Mouse (Mus musculus): ENCODE measurements around the gene Cpa1. TPM values are rescaled to one million over a fixed set of nuclear protein-coding genes. Genes with fewer than 3 reads are reported as not detected.
A peak's percentile ranks its signal among the peaks of the same experiment; 100 is the strongest.

The Cpa1 gene
- polyA plus RNA-seq, 1 experiment from 2014 or later: 0.48 TPM

DNA sequence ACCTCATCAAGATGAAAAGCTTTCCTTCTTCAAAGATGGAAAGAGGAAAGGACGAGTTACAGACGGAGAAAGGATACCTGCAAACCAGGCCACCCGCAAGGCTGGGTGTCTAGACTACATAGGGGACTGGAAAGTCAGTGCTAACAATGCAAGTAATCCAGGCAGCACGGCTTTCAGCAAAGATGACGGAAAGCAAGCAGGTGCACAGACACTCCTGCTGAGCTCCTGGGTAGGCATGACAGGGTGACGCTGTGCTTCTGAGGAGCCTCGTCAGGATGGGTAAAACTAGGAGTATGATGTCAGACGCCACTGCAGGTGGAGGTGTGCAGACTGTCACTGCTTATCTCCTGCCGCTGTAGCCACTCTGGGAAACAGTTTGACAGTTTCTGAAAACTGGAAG, 38.6 kb downstream of the Cpa1 start:
- H3K9ac ChIP-seq (replicated peaks): no peak overlapping the region
- no peaks in the 10 kb centered on the region for H3K9me3 ChIP-seq
- no peak for ATAC-seq (replicated peaks)
- H3K4me2 ChIP-seq (replicated peaks): no peak overlapping the region
- no peaks in the 10 kb centered on the region for H3K36me3 ChIP-seq
- H3K4me3 ChIP-seq: no peak overlapping the region
- 69% methylated on average over 9 of the region's 9 CpGs for WGBS
- peaks cover 48% of the 10 kb centered on the region for H3K4me1 ChIP-seq
- H3K27ac ChIP-seq (replicated peaks): no peak overlapping the region; the same call in 1 of the 2 replicates
- no peaks in the 10 kb centered on the region for H3K27me3 ChIP-seq

DNA sequence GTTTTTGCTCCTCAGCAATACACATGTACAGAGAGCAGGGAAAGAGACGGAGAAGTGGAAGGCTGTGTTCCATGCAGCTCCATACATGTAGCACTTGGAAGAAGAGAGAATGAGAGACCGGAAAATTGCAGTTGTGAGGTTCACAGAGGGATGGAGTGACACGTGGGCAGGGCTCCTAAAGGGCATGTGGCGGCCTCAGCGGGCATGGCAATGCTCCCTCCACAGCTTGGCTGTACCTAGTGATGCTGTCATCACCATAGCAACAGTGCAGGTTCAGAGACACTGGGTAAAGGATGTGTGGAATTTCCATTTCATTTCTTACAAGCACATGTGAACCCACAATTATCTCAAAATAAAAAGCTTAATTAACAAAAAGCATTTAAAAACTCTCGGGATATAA, 39.5 kb downstream of the Cpa1 start:
- H3K4me2 ChIP-seq (replicated peaks): no peak overlapping the region
- H3K4me1 ChIP-seq: peaks cover 49% of the 10 kb centered on the region

DNA sequence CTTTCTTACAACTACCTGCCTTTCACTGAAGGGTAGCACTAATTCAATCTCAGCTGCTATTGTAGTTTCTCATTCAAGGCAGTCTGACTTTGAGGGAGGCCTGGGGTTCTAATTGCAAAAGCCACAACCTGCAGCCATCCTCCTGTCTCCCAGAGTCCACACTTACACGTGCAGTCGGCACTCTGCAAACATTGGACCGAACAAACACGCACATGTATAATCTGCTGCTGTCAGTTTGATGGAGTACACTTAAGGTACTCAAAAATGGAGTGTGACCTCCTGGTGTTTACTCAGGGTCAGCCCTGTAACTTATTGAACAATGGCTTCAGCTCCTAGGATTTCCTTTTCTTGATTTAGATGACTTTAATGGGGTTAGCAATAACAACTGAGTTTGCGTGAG, 40.5 kb downstream of the Cpa1 start:
- peaks cover 38% of the 10 kb centered on the region for H3K4me1 ChIP-seq
- 59% methylated on average over 5 of the region's 5 CpGs for whole genome bisulfite sequencing
- no peak overlapping the region for H3K4me3 ChIP-seq
- no peaks in the 10 kb centered on the region for H3K9me3 ChIP-seq
- no peaks in the 10 kb centered on the region for H3K36me3 ChIP-seq
- H3K27me3 ChIP-seq: no peaks in the 10 kb centered on the region
- peak overlapping the region; percentile 48 for H3K27ac ChIP-seq (replicated peaks)
- no peak overlapping the region for H3K4me2 ChIP-seq (replicated peaks)
- no peak for ATAC-seq (replicated peaks)
- no peak overlapping the region for H3K9ac ChIP-seq (replicated peaks)

More for the DNA sequence above, 39.5 kb downstream of the Cpa1 start:
- Histone ChIP-seq H3K27me3 (no peaks in the 10 kb centered on the region), H3K9ac (replicated peaks) (no peak overlapping the region), H3K27ac (replicated peaks) (peak overlapping the region; percentile 65), H3K9me3 (no peaks in the 10 kb centered on the region), H3K36me3 (no peaks in the 10 kb centered on the region), H3K4me3 (no peak overlapping the region)
- 31% methylated on average over 6 of the region's 6 CpGs for WGBS
- peak; percentile 66 for ATAC-seq (replicated peaks)

- H3K4me2 ChIP-seq (replicated peaks): no peak overlapping the region
- H3K9me3 ChIP-seq: no peaks in the 10 kb centered on the region
- H3K4me3 ChIP-seq: no peak overlapping the region
- H3K36me3 ChIP-seq: no peaks in the 10 kb centered on the region
- H3K27me3 ChIP-seq: no peaks in the 10 kb centered on the region
- no peak overlapping the region for H3K27ac ChIP-seq (replicated peaks)
- H3K4me1 ChIP-seq: peaks cover 30% of the 10 kb centered on the region
- ATAC-seq (replicated peaks): no peak
- no peak overlapping the region for H3K9ac ChIP-seq (replicated peaks)
- 89% methylated on average over 7 of the region's 7 CpGs for WGBS
Observed at GRCm38 (mm10) chr6:30680442-30680841, 41.4 kb downstream of the Cpa1 start.

DNA sequence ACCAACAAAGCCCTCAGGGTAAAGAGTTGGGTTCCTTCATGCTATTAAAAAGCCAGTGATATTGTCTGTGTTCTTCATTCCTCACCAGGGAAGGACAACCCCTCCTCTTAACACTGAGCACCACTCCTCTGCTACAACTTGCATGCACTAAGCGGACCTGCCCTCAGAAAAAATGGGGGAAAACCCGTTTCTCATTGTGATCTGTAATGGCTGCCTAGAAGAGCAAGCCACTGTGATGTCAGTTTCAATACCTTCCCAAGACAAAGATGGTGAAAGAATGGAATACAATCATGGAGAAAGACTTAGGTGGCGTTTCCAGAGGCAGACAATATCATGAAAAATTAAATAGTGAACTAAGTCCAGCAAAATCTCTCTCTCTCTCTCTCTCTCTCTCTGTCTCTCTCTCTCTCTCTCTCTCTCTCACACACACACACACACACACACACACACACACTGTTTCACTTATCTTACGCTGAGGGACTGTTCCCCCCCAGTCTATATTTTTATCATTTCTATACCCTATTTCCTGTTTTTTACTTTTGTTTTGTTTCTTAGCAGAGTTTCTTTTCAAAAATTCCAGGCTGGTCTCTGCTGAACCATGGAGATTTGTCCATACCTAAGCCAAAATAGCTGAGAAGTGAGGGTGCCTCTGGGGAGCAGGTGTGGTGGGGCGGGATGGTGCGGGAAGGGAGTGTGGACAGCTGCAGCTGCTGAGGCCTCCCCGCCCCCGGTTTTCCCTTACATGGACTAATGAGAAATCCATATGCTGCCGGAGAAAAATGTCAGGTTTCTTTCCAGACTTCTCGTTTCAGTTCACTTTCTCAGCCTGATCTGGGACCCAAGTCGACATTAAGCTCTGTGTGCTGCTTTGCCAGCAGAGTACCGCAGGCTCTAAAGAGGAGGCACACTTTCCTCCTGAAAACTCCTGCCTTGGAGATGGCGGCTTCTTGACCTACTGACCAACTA, 43.2 kb downstream of the Cpa1 start:
- Histone ChIP-seq H3K27me3 (no peaks in the 10 kb centered on the region), H3K4me2 (replicated peaks) (no peak overlapping the region), H3K9ac (replicated peaks) (no peak overlapping the region), H3K27ac (replicated peaks) (no peak overlapping the region), H3K4me3 (no peak overlapping the region), H3K9me3 (no peaks in the 10 kb centered on the region), H3K36me3 (no peaks in the 10 kb centered on the region), H3K4me1 (peaks cover 19% of the 10 kb centered on the region)
- ATAC-seq (replicated peaks): no peak
- WGBS: 62% methylated on average over 13 of the region's 13 CpGs

DNA sequence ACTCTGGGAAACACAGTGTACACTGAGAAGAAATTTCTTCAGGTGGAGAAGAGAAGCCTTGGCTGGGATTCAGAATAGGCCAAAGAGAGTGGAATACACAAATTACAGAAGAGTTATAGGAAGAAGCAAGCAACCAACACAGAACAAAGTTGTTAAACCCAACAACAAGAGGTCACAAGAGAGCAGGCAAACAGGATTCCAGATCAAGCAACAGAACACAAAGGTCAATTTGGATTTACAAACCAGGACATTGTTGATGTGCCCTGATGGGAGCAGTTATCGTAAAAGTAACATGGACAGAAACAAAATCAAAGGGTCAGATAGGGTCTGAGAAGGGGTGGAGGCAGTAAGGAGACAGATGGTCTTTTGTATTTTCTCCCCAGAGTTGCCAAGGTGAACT, 45.6 kb downstream of the Cpa1 start:
- no peak overlapping the region for H3K4me3 ChIP-seq
- no peak overlapping the region for H3K4me2 ChIP-seq (replicated peaks)
- 95% methylated on average over 1 of the region's 1 CpGs for WGBS
- no peak overlapping the region for H3K9ac ChIP-seq (replicated peaks)
- no peaks in the 10 kb centered on the region for H3K27me3 ChIP-seq
- H3K4me1 ChIP-seq: 0 out of 2 replicates have a peak, but pooled peaks cover 4% of the 10 kb centered on the region
- no peak overlapping the region for H3K27ac ChIP-seq (replicated peaks)
- ATAC-seq (replicated peaks): no peak
- no peaks in the 10 kb centered on the region for H3K36me3 ChIP-seq
- H3K9me3 ChIP-seq: no peaks in the 10 kb centered on the region

- no peaks in the 10 kb centered on the region for H3K36me3 ChIP-seq
- 91% methylated on average over 7 of the region's 7 CpGs for WGBS
- H3K27ac ChIP-seq (replicated peaks): no peak overlapping the region
- no peaks in the 10 kb centered on the region for H3K27me3 ChIP-seq
- no peaks in the 10 kb centered on the region for H3K9me3 ChIP-seq
- H3K4me2 ChIP-seq (replicated peaks): no peak overlapping the region
- no peak for ATAC-seq (replicated peaks)
- no peak overlapping the region for H3K4me3 ChIP-seq
- 0 out of 2 replicates have a peak, but pooled peaks cover 4% of the 10 kb centered on the region for H3K4me1 ChIP-seq
- H3K9ac ChIP-seq (replicated peaks): no peak overlapping the region
Observed at GRCm38 (mm10) chr6:30687198-30687597, 48.2 kb downstream of the Cpa1 start.

DNA sequence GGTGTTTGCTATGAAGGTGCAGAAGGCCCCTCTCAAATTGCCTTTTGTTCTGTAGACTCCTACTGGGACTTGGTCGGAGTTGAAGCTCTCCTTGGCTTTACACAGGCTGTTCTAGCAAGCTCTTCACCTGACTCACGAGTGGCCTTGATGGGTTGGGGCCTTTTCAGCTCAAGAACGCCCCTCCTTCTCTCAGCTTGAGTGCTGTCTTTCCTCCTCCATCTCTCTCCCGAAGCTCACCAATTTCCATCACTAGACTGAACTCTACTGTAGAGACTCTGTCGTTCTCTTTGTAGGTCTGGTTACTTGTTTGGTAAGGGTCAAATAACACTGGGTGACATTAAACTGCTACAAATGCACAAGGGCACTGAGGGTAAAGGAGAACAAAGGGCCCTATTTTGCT, 53.8 kb downstream of the Cpa1 start:
- Histone ChIP-seq H3K4me3 (peak overlapping the region; percentile 67), H3K27ac (replicated peaks) (peak overlapping the region; percentile 95), H3K4me2 (replicated peaks) (peak overlapping the region; percentile 65), H3K36me3 (no peaks in the 10 kb centered on the region), H3K9me3 (no peaks in the 10 kb centered on the region), H3K4me1 (peaks cover 18% of the 10 kb centered on the region), H3K27me3 (no peaks in the 10 kb centered on the region), H3K9ac (replicated peaks) (peak overlapping the region; percentile 58)
- no peak for ATAC-seq (replicated peaks)
- 74% methylated on average over 5 of the region's 5 CpGs for WGBS

DNA sequence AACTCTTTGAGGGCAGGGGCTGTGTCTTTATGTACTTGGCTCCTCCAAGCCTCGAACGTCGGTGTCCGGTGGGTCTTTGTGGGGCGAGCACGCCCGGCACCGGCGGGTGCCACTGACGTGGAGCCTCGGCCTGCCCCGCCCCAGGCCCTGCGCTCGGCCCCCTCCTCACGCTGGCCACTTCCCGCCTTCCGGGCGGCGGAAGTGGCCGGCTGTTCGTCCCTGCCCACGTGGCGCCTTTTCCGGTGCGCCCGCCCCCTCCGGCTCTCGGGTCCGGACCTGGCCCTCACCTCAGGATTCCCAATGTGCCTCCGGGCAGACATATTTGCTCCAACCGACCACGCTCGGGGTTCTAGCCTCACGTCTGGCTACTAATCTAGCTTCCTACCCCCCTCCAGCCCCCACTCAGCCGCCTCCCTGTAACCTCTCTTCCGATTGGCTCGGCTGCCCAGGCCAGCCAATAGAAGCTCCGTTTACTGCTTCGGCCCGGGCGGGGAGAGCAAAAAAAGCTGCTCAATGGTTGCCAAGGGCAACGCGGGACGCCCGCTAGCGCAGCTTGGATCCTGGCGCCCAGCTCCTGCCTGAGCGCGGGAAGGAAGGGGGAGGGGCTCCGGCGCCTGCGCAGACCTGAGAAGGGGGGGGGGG, 54.5 kb downstream of the Cpa1 start, which contains the start of gene Cep41:
TSS of gene Cep41 (minus strand) at position 400 of the 642 bp plus-strand sequence.
- Histone ChIP-seq H3K27me3 (no peaks in the 10 kb centered on the region), H3K4me1 (peaks cover 18% of the 10 kb centered on the region), H3K4me3 (peak within 1 kb of the TSS; percentile 67), H3K9ac (replicated peaks) (peak within 1 kb of the TSS; percentile 58), H3K9me3 (no peaks in the 10 kb centered on the region), H3K36me3 (no peaks in the 10 kb centered on the region), H3K27ac (replicated peaks) (peak within 1 kb of the TSS; percentile 95), H3K4me2 (replicated peaks) (peak within 1 kb of the TSS; percentile 65)
- under 1% methylated on average over 52 of the region's 52 CpGs for WGBS
- peak; percentile 98 for ATAC-seq (replicated peaks)

GRCm38 (mm10) chr6:30694209-30694608, 55.2 kb downstream of the Cpa1 start:
- Histone ChIP-seq H3K27ac (replicated peaks) (peak overlapping the region; percentile 95), H3K4me1 (peaks cover 18% of the 10 kb centered on the region), H3K36me3 (no peaks in the 10 kb centered on the region), H3K27me3 (no peaks in the 10 kb centered on the region), H3K4me2 (replicated peaks) (peak overlapping the region; percentile 46), H3K9ac (replicated peaks) (0 out of 2 replicates have a peak overlapping the region, but pooled peaks have one; percentile 24), H3K9me3 (no peaks in the 10 kb centered on the region), H3K4me3 (peak overlapping the region; percentile 67)
- ATAC-seq (replicated peaks): peak; percentile 35
- WGBS: 12% methylated on average over 6 of the region's 6 CpGs

All from forebrain, embryonic 15.5 days (tissue).